Mouse (Mus musculus) thymus, postnatal 36 days (tissue): ENCODE measurements around the gene Ascc3.

ENCODE experiments used
- DNase-seq, 2 experiments: peaks; one replicate each; pipeline ENCODE4 v3.0.0; 2022; ENCODE audit warnings: mixed read lengths in 2 of 2

The Ascc3 gene

DNA sequence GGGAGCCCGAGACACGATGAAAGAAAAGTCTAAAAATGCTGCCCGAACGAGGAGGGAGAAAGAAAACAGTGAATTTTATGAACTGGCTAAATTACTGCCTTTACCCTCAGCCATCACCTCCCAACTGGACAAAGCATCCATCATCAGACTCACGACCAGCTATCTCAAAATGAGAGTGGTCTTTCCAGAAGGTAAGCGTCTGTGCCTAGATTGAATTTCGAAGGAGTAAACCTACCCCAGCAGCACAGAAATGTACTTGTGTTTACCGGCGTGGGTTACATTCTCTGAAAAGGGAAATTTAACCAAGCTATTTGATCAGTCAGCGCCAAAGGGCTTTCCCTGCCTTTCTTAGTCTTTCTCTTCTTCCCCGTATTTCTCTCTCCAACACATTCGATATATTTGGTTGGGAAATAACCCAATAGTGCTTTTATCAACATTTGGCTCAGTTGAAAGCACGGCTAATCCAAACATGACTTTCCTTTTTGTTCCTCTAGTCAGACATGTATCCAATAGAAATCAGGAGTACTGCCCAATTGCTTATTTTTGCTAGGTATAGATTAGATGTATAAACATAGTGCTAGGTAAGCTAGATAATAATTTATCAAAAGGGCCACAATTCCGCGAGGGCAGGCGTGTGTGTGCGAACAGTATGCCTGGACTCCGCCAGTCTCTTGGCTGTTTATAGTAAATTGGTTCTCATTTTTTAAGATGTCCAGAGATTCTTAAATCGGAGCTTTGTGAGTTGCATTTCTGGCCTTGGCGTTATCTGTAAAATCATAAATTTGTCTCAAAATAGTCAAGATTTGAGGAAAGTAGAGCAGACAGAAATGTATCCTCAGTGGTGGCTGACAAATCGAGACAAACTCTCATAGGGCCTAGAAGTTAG lies 303.7 kb downstream of the Ascc3 start:
- no peak for DNase-seq

DNA sequence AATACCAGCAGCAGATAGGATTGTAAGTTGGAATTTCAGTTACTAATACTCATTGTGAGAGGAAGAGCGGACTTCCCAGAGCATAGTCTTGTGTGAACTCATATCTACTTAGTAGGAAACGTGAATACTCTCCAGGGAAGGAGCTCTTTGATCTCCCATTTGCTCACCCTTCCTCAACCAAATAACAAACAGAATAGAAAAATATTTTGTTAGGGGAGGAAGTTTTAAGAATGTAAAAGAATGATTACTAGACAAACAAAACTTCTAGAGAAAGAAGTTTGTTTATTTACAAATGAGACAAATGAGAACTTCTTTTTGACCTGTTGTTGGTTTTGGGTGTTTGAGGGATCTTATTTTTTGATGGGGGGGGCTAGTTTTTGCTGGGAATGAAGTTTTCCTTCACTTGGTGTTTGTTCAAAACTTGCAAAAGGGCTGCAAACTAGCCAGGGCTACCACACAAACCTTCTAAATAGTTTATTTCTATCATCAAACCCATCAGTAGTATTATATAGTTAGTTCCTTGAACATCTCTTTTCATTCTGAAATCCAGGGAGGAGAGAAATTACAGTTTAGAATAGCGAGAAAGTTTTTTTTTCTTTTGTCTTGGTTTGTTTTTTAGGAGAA lies 304.4 kb downstream of the Ascc3 start:
- no peak for DNase-seq

DNA sequence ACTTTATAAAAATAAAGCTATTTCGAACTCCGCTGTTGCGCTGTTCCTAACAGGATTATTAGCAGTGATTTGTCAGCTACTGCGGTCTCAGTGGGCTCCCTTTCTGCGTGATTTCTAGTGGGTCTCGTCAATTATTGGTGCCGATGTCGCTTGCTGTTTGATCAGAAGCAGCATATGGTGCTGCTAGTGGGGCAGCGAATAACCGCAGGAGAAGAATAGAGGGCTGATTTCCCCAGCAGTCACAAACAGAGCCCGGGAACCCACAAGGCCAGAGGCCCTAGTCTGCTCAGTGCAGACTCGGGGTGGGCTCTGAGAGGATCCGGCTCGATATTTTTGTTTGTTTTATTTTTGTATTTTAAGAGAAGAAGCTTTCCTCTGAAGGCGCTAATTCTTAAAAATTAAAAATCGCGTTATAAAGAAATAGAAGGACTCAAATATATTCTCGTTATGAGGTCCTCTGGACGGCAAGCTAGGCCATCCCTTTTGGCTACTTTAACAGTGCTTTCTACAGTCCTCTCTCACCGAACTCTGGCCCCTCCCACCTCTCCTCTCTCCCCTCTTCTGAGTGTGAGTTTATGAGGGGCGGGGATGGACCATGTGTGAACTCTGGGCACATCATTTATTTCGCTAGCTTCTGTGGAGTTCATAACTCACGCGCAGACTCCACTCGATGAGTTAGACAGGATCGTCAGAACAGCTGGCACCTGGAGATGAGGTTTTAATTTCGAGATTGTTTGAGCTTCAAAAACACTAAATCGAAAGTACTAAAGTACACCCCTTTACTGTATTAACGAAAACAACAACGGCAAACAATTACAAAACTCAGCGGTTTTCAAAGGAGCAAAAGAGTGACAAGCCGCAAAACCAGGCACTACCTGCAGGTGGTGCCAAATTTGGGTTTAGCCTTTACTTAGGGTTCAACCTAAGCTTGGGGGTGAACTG lies 305.3 kb downstream of the Ascc3 start:
- DNase-seq, result no peak

- DNase-seq, result no peak
Observed at GRCm38 (mm10) chr10:50898621-50899020, 306.2 kb downstream of the Ascc3 start.

DNA sequence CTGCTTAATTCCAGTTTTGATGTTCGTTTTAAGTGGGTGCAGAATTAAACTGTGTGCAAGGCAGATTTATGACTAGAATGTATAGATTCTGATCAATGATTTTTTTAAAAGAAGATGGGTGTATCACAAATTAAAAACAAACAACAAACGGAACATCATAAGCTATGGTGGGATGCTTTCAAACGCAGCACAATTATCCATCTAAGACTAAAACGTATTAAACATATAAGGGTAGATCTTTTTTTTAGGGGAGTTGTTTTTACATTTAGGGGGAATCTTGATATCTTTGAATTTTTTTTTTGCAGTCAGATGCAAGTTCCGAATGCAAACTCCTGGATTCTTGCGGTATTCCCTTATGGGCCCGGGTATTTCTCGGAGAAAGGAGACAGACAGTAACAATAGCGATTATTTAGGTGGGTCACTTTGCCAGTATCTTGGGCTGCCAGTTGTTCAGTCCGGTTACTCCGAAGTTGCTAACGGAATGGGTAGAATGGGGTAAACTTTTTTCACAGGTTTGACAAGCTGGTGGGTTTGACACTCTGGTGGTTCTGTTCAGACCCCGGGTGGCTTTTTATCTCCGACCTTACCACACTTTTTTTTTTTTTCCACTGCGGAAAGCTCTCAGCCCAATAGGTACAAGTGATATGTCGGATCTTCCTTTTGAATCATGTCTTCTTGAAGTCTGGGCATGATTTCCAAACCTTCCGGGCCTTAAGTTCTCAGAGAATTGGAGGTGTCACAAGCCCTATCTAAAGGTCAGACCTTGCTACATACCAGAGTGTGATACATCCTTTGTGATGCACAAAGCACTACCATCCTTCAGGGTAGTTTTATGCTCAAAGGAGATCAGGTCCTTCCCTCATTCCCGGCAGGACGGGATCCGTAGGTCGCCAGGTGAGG lies 307.6 kb downstream of the Ascc3 start:
- DNase-seq, result no peak
